Mouse (Mus musculus): Measurements from ENCODE around the gene Nkx2-1.

DNA sequence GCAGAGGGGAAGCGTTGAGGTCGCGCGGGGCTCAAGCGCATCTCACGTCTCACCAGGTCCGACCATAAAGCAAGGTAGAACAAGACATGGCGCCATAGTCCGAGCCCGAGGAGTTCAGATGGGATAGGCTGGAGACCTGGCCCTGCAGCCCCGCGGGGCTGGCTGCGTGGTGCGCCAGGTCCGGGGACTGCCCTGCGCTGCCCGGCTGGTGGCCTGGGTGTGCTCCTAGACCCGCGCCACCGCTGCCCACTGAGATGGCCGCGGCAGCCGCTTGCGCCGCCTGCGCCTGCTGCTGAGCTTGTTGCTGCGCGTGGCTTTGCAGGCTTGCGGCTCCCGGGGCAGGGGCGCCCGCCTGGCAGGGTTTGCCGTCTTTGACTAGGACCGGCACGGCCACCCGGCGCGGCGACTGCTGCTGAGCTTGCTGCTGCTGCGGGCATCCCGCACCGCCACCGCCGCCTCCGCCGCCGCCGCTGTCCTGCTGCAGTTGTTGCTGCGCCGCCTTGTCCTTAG lies 3.7 kb downstream of the Nkx2-1 start:
- no peak for TF ChIP-seq POLR2A (IDR thresholded peaks at IDR 0.05; ENCODE audit: borderline replicate concordance, extremely low read depth, low read depth, low read length)
- TF ChIP-seq CTCF (IDR thresholded peaks at IDR 0.05; ENCODE audit: insufficient read depth, low read length) = no peak

Measured in lung, adult 2 months (tissue).